Mouse (Mus musculus): ENCODE results near the gene Tbc1d4.

Gene Tbc1d4

GRCm38 (mm10) chr14:101488264-101488810 is 120.7 kb downstream of the Tbc1d4 start:
- no peak for DNase-seq

DNA sequence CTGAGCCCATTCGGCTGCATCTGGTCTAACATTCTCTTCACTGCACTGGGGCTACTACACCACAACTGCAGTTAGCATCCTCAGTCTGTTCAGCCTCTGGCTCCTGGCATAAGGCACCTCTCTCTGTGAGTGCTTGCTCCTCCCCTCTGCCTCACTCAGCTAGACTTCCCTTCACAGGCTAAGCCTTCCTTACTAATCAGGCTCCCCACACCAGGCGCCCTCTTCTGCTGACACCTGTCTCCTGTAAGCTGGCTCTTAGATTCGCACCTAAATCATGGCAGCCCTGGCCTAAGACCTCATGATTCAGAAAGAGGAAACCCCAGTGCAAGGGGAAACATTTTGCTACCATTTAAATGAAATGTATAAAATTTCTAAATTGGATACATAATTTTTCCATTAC is 122.4 kb downstream of the Tbc1d4 start:
- no peak for DNase-seq

- DNase-seq, result peak in 1 of 2 experiments; percentile 35
These were observed 125.8 kb downstream of the Tbc1d4 start for GRCm38 (mm10) chr14:101483230-101483629.

- peak; percentile 27 to 35 for DNase-seq
These were observed 126.7 kb downstream of the Tbc1d4 start for GRCm38 (mm10) chr14:101482270-101482669.

- DNase-seq, result no peak
These were observed 127.8 kb downstream of the Tbc1d4 start for GRCm38 (mm10) chr14:101481165-101481564.

DNA sequence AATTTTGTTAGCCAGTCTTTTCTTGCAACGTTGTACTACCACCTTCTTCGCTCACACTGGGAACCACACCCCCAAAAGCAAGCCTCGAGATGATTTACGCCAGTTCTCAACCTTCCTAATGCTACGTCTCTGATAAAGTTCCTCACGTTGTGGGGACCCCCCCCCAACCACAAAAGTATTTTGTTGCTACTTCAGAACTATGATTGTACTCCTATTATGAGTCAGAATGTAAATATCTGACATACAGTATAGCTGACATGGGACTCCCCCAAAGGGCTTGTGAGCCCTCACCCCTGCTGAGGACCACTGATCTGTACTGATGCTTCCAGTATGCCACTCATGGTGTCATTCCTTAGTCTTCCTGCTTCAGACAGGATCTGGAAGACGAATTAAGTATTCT is 128.4 kb downstream of the Tbc1d4 start:
- no peak for DNase-seq

- no peak for DNase-seq
These were observed 131.2 kb downstream of the Tbc1d4 start for GRCm38 (mm10) chr14:101477827-101478220.

GRCm38 (mm10) chr14:101477081-101477826 is 131.7 kb downstream of the Tbc1d4 start:
- DNase-seq, result no peak

DNA sequence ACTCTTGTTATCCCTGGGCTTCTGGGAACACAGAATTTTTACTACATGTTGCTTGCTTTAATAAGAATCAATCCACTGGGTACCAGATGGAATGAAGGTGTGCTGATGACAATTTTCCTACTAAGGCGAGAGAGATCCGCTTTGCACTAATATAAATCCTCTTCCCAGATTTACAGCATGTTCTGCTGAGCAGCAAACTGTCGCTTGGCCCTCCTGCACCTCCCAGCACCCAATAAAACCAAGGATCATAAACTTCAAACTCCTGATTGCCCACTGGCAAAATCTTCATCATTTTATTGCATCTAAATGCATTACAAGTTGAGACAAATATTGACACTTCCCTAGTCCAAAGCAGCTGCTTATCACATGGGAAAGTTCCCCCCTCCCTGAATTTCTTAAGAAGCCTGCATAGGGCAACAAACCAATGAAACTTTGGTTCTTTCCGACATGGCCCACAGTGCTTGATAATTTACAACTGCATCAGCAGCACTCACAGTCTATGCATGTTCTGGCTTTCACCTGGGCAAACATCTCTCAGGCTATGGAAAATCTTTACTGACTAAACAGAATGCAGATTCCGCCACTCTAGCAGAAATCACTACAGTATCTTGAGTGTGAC is 139.4 kb downstream of the Tbc1d4 start:
- DNase-seq, result no peak

DNA sequence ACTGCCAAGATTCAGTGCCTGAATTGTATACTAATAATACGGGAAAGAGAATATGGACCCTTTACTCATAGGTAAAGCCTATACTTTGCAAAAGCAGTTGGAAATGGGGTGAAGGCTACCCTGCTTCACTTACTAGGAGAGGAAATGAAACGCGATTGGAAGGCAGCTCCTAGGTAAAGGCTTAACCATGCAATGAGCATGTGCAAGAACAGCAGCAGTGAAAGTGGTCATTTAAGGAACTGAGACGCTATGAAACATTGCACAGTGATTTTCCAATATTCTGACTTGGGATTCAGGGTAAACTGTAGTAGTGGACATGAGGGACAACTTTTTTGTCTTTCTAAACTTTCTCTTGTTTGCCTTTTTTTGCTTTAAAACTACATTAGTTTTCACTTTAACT is 140.8 kb downstream of the Tbc1d4 start:
- no peak for DNase-seq

DNA sequence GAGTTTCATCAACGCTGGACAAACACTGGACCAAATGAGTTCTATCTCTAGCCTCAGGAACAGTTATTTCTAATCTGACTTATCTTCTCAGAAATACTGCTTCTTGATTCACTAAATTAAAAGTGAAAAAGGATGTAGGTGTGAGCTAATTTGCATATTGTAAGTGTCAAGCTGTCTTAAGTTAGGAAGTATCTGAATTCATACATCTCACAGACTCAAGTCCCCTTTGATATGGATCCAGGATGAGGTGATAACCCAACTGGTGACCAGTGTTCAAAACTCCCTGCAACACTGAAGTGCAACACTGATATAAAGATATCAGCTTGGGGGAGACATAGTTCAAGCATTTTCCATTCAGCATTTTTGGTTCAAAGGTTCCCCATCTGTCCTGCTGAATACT is 141.5 kb downstream of the Tbc1d4 start:
- DNase-seq, result no peak

DNA sequence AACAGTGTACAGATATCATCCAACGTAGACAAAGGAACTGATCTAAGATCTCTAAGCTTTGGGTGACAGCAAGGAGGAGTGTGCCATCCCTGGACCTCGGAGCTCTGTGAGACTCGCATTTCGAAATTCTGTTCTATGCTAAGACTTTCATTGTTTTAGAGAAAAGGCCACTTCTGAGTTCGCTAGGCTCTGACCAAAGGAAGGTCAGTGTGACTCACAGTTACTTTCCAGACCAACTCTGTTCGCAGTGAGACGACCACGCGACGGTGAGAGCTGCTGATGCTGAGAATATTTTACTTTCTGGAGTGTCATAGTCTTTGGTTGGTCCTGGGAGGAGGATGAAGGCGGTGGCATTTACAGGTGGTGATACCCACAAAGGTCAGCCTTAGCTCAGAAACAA is 142.5 kb downstream of the Tbc1d4 start:
- no peak for DNase-seq

DNA sequence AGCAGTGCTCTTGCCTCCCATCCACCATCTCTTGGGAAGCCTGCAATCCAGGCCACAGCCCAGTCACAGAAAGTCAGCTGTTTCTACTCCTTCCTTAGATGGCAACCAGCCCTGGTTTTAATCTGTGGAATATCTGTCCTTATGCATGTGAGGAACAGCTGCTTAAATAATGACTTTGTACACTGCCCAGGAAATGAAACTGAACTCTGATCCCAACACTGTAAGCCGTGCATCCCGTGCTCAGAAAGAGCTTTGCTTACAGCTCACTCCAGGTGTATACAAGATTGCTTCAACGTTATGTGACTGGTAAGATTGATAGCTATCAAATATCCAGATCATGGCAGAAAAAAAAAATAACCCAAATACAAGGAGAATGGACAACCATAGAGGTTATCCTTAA is 143.1 kb downstream of the Tbc1d4 start:
- no peak for DNase-seq

DNA sequence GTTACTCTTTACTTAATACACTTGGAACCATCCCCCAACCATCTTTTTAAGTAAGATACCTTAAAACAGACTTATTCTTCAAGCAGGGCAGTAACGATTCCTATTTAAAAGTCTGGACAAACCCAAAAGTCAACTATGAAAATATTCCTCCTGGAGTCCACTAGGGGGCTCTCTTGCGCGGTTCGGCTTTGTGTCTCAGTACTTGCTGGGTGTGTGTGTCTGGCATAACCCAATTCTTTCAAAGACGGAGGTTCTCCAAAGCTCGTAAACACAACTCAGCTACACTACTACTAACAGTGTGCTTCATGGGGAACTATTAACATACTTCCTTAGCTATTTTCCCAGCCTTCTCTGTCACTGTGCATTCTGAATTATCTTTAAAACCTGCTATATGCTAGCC is 148.2 kb downstream of the Tbc1d4 start:
- peak; percentile 59 to 75 for DNase-seq

GRCm38 (mm10) chr14:101452915-101453314 is 156.1 kb downstream of the Tbc1d4 start:
- no peak for DNase-seq

GRCm38 (mm10) chr14:101447857-101448256 is 161.1 kb downstream of the Tbc1d4 start:
- no peak for DNase-seq

GRCm38 (mm10) chr14:101445205-101445604 is 163.8 kb downstream of the Tbc1d4 start:
- DNase-seq, result no peak

DNA sequence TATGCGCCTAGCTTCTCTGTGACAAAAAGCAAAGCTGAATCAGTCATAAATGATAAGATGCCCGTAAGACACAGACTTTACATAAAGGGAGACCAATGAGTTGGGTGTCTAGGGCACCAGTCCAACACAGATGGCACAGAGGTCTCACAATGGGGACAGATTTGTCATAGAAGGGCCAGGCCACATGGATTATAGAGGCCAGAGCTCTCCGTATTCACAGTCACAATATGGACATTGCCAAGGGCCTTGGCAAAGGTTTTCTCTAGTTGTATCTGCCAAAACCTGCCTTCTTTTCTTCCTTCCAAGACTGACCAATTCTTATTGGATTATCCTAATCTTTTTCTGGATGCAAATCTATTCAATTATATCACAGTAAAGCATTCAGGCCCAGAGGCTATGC is 171.1 kb downstream of the Tbc1d4 start:
- DNase-seq, result peak; percentile 70 to 78

- no peak for DNase-seq
These were observed 178.5 kb downstream of the Tbc1d4 start for GRCm38 (mm10) chr14:101430536-101430935.

DNA sequence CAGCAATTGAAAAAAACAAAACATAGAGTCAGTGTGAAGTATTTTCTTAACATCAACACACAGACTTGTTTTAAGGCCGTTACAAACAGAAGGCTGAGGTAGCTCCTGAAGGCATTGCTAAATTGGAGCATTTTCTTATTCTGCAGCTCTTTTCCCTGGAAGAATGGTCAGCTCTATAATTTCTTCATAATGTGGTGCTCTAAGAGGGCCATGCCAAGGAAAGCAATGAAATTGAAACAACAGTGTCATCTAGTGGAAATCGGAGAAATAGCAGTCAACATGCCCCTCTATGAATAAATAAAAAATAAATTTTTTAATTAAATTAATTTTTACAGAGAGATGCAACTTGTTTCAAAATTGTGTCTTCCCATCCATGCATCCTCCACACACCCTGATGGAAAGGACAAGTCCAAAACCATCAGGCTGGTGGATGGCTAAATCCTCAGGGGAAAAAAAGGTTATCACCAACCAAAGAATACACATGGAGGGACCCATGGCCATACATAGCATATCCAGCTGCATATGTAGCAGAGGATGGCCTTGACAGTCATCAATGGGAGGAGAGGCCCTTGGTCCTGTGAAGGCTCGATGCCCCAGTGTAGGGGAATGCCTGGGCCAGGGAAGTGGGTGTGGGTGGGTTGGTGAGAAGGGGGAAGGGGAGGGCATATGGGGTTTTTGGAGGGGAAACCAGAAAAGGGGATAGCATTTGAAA is 180.0 kb downstream of the Tbc1d4 start:
- DNase-seq, result no peak

DNA sequence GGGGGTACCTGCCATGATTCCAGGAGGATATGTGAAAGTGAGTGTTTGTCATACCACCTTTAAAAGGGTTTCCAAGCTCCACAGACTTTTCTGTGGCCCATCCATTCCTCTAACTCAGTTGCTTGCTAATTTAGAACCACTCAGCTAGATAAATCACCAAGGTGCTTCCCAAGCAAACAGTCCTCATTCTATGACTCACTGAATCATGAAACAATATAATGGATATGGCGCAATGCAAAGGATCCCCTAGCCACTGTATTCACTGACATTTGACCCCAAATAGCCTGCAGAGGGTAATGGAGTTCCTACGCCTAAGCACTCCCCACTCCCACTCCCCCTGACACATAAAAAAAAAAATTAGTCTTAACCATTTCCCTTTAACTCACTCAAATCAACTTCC is 191.3 kb downstream of the Tbc1d4 start:
- DNase-seq, result no peak

Measured in cerebellum, adult 18-20 months (tissue).